Mouse (Mus musculus) forebrain, embryonic 12.5 days (tissue): ENCODE data around the gene Cdc123. TPM values are rescaled to one million over a fixed set of nuclear protein-coding genes. Genes with fewer than 3 reads are reported as not detected.

Source experiments
- ATAC-seq: fragments of 200-750 bp; cut with Nextera tagmentation; 2 replicates; pipeline ENCODE4 v1.8.0; 2017; ENCODE audit warnings: moderate TSS enrichment; ENCODE audit not compliant: low FRiP score
- H3K27ac ChIP-seq: fragments of 300-500 bp; sonication (generic); 2 replicates; pipeline ENCODE4 v1.5.1; 2016; ENCODE audit warnings: mild to moderate bottlenecking
- H3K27me3 ChIP-seq: fragments of 300-500 bp; sonication (generic); 2 replicates; pipeline ENCODE4 v1.6.1; 2016; ENCODE audit warnings: mild to moderate bottlenecking
- H3K36me3 ChIP-seq: fragments of 300-500 bp; sonication (generic); replicated peaks from 2 replicates; pipeline ENCODE4 v1.6.1; 2016; ENCODE audit warnings: mild to moderate bottlenecking
- H3K4me1 ChIP-seq: fragments of 300-500 bp; sonication (generic); 2 replicates; pipeline ENCODE4 v1.6.1; 2016
- H3K4me2 ChIP-seq: fragments of 300-500 bp; sonication (generic); 2 replicates; pipeline ENCODE4 v1.6.1; 2016; ENCODE audit warnings: mild to moderate bottlenecking, moderate library complexity
- H3K4me3 ChIP-seq: fragments of 300-500 bp; sonication (generic); replicated peaks from 2 replicates; pipeline ENCODE4 v1.5.1; 2016; ENCODE audit warnings: mild to moderate bottlenecking
- H3K9ac ChIP-seq: fragments of 300-500 bp; sonication (generic); 2 replicates; pipeline ENCODE4 v1.6.1; 2016; ENCODE audit warnings: mild to moderate bottlenecking
- H3K9me3 ChIP-seq: fragments of 300-500 bp; sonication (generic); 2 replicates; pipeline ENCODE4 v1.6.1; 2016
- WGBS: fragments of 180-500 bp; shearing (Covaris S2); methylation state at CpG from one replicate; pipeline ENCODE4 v1.1.7; 2016; 5-methylcytosine and 5-hydroxymethylcytosine counted together
- polyA plus RNA-seq: library from polyadenylated mRNA; unstranded; fragments of >200 nt; fragmentation: Nextera tagmentation; extraction: Ambion mirVana; gene quantifications from 2 replicates; pipeline ENCODE4 v1.2.1, GENCODE M21; 2016

The Cdc123 gene
- polyA plus RNA-seq, 1 experiment from 2014 or later, result 361 TPM

DNA sequence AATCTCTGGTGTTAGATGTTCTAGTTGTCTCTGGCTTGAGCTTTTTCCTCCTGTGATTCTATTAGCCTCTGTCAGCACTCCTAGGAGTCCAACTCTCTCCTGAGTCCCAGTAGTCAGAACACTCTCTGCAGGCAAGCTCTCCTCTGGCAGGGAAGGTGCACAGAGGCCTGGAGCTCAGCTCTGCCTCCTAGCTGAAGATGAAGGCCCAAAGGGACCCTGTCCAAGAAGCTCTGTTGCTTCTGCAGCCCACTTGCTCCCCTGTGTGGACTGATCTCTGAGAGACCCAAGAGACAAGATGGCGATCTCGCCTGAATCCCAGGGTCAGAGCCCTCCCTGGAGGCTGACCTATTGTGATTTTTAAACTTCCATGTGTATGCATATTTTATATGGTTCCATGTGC, 86.4 kb downstream of the Cdc123 start:
- no peak overlapping the region for H3K27ac ChIP-seq
- H3K27me3 ChIP-seq, result no peaks in the 10 kb centered on the region
- no peak overlapping the region for H3K4me2 ChIP-seq
- no peak overlapping the region for H3K4me3 ChIP-seq
- no peaks in the 10 kb centered on the region for H3K36me3 ChIP-seq
- ATAC-seq, result no peak
- no peaks in the 10 kb centered on the region for H3K4me1 ChIP-seq
- H3K9me3 ChIP-seq, result no peaks in the 10 kb centered on the region
- no peak overlapping the region for H3K9ac ChIP-seq
- WGBS, result 85% methylated on average over 2 of the region's 2 CpGs

DNA sequence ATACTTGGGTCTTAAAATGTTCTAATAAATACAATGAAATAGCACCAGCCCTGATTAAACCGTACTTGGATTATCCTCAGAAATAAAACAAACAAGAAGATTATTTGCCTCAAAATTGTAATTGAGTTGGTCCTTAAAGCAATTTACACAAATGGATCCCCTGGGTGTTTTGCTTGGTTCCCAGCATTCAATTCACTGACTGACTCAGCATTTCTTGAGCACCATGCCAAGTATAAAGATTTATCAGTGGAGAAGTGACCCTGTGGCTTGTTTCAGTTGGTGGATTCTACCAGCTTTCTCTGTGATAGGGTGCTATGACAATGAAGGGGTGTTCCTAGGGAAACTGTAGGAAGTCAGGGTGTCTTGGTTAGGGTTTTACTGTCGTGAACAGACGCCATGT, 94.1 kb downstream of the Cdc123 start:
- ATAC-seq, result no peak
- Histone ChIP-seq H3K9me3 (no peaks in the 10 kb centered on the region), H3K27ac (no peak overlapping the region), H3K4me2 (no peak overlapping the region), H3K27me3 (no peaks in the 10 kb centered on the region), H3K4me3 (no peak overlapping the region), H3K9ac (no peak overlapping the region), H3K4me1 (no peaks in the 10 kb centered on the region), H3K36me3 (no peaks in the 10 kb centered on the region)
- WGBS, result 87% methylated on average over 3 of the region's 3 CpGs

DNA sequence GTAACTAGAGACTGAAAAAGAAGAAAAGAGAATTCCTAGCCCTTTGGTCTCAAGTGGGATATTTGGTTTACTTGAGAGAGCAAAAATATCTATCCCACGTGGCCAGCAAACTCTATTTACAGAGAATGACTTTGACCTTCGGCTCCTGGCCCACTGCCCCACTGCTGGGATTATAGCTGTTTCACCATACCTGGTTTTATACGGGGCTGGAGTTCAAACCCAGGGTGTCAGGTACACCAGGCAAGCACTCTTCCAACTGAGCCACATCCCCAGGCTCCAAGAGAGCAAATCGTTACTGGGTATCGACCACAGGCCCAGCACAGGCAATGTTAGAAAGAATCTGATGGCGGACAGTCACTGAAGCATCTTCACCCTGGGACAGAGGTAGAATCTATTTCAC, 95.8 kb downstream of the Cdc123 start:
- 81% methylated on average over 6 of the region's 6 CpGs for WGBS

DNA sequence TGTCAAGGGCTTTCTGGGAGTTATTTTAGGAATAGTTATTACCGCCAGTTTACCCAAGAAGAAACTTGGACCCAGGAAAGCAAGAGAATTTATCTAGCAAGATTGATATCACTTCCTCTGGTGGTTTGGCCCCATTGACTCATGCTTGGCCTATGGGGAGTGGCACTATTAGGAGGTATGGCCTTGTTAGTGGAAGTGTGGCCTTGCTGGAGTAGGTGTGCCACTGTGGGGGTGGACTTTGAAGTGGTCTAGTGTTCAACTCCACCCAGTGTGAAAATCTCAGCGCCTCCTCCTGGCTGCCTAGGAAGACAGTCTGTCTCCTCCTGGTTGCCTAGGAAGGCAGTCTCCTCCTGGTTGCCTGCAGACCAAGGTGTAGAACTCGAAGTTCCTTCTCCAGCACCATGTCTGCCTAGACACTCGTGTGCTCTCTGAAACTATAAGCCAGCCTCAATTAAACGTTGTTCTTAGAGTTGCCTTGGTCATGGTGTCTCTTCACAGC, 97.4 kb downstream of the Cdc123 start:
- Histone ChIP-seq H3K9me3 (no peaks in the 10 kb centered on the region), H3K9ac (no peak overlapping the region), H3K4me1 (no peaks in the 10 kb centered on the region), H3K36me3 (no peaks in the 10 kb centered on the region), H3K4me3 (no peak overlapping the region), H3K27ac (no peak overlapping the region), H3K4me2 (no peak overlapping the region), H3K27me3 (no peaks in the 10 kb centered on the region)
- no peak for ATAC-seq
- 85% methylated on average over 5 of the region's 5 CpGs for WGBS

More for the DNA sequence above, 95.8 kb downstream of the Cdc123 start:
- Histone ChIP-seq H3K4me3 (no peak overlapping the region), H3K27me3 (no peaks in the 10 kb centered on the region), H3K4me1 (no peaks in the 10 kb centered on the region), H3K9ac (no peak overlapping the region), H3K9me3 (no peaks in the 10 kb centered on the region), H3K4me2 (no peak overlapping the region), H3K27ac (no peak overlapping the region), H3K36me3 (no peaks in the 10 kb centered on the region)
- no peak for ATAC-seq

DNA sequence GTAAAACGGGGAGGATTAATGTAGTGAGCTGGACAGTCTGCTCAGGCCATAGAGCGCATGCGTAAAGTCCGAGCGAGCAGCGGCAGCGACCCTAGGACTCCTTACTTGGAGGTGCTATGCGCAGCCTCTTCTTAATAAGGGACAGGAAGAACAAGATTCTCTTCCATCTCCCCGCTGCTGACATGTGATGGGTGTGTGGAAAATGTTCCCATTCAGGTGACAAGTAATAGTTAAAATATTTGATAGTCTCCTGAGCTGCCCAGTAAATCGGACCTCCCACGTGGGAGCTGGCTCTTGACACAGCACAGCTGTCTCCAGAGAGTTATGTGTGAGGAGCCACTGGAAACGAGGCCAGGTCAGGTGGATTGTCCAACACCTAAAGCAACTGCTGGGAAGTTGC, 98.4 kb downstream of the Cdc123 start:
- no peaks in the 10 kb centered on the region for H3K9me3 ChIP-seq
- H3K9ac ChIP-seq, result no peak overlapping the region
- no peaks in the 10 kb centered on the region for H3K4me1 ChIP-seq
- no peaks in the 10 kb centered on the region for H3K27me3 ChIP-seq
- ATAC-seq, result no peak
- no peak overlapping the region for H3K27ac ChIP-seq
- H3K36me3 ChIP-seq, result no peaks in the 10 kb centered on the region
- H3K4me3 ChIP-seq, result no peak overlapping the region
- WGBS, result 88% methylated on average over 12 of the region's 12 CpGs
- H3K4me2 ChIP-seq, result no peak overlapping the region

Other genes starting within 250 kb of the Cdc123 start
- 2.7 and 2.9 TPM in 2 replicates for gene Camk1d, start 130.6 kb downstream of the Cdc123 start, polyA plus RNA-seq
- 70.7 and 75.4 TPM in 2 replicates for gene Nudt5, start 145 bp downstream of the Cdc123 start, polyA plus RNA-seq
- gene Gm13199, start 17.8 kb upstream of the Cdc123 start, polyA plus RNA-seq, result 1.8 and 3.1 TPM in 2 replicates
- 79.8 and 85.5 TPM in 2 replicates for gene Sec61a2, start 50.3 kb upstream of the Cdc123 start, polyA plus RNA-seq
- gene Dhtkd1, start 97.6 kb upstream of the Cdc123 start, polyA plus RNA-seq, result 3.7 and 4.6 TPM in 2 replicates
- gene Upf2, start 106.3 kb upstream of the Cdc123 start, polyA plus RNA-seq, result 13.9 and 14.0 TPM in 2 replicates